Mouse (Mus musculus): ENCODE data around the gene Gnaq.
A peak's percentile ranks its signal among the peaks of the same experiment; 100 is the strongest.

Gene Gnaq

GRCm38 (mm10) chr19:16315525-16315924, 182.9 kb downstream of the Gnaq start:
- DNase-seq (ENCODE audit: low spot score in 2 of 2) = no peak

GRCm38 (mm10) chr19:16318128-16318811, 185.6 kb downstream of the Gnaq start:
- DNase-seq (ENCODE audit: low spot score in 2 of 2) = no peak

DNA sequence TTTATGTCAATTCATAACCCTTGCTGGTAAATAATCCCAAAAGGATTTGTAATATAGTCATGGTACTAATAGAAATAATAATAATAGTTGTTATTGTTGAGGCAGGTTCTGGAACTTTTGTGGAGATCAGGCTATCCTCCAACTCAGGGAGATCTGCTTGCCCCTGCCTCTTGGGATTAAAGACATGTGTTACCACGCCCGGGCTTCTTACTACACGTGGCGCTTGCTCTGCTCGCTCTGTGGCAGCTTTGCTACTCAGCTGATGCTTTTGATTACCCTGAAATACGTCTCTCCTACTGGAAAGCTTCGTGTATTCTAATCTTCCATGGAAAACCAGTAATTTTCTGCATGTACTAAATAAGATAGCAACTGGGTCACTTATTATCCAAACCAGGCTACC, 187.4 kb downstream of the Gnaq start:
- DNase-seq (ENCODE audit: low spot score in 2 of 2) = no peak

- DNase-seq (ENCODE audit: low spot score in 2 of 2) = no peak
Observed at GRCm38 (mm10) chr19:16322986-16323385, 190.4 kb downstream of the Gnaq start.

DNA sequence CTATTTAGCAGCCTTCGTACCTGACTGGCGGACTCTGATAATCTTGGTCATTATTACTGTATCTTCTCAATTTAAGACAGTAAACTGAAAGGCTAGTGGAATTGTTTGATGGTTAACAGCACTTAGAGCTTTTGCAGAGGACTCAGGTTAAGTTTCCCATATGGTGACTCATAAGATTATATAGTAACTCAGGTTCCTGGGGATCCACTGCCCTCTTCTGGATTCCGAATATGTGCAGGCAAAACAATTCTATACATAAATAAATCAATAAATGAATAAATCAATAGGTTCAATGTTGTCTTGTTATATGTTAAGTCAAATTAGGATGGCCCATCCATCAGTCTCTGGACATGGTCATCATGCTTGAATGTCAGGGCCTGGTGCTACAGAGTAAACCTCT, 191.6 kb downstream of the Gnaq start:
- no peak for DNase-seq (ENCODE audit: low spot score in 2 of 2)

- no peak for DNase-seq (ENCODE audit: low spot score in 2 of 2)
Observed at GRCm38 (mm10) chr19:16325911-16326310, 193.3 kb downstream of the Gnaq start.

GRCm38 (mm10) chr19:16327401-16328073, 194.9 kb downstream of the Gnaq start:
- no peak for DNase-seq (ENCODE audit: low spot score in 2 of 2)

DNA sequence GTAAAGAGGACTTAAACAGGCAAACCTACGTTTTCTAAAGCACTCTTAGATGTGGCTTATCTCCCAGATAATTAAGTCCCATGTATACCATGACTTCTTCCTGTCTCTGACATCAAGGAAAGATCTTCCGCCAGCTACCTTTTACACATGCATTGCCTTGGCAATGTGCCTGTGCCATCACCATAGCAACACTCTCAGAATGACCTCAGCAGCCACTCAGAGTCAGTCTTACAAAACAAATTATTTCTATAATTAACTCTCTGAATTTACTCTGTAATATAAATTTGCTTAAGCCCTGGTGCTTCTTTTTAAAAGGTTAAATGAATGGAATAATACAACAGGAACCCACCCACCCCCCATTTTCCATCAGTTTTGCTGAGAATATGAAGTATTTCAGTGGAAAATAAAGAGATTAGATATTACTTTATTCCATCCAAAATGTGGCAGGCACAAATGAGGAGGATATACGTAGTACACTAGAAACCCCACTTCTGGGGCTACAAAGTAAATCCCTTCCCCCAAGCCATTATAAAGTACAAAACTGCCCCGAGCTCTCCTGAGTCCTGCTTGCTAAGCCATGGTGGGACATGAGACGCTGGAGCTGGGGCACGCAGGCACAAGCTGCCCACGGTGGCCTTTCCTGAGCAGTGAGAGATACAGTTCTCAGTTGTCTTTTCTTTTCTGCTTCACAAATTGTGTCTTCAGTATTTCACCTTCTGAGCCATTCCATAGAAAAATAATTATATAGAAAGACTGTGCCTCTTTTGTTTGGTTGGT, 195.6 kb downstream of the Gnaq start:
- DNase-seq (ENCODE audit: low spot score in 2 of 2) = peak; percentile 72 to 81

DNA sequence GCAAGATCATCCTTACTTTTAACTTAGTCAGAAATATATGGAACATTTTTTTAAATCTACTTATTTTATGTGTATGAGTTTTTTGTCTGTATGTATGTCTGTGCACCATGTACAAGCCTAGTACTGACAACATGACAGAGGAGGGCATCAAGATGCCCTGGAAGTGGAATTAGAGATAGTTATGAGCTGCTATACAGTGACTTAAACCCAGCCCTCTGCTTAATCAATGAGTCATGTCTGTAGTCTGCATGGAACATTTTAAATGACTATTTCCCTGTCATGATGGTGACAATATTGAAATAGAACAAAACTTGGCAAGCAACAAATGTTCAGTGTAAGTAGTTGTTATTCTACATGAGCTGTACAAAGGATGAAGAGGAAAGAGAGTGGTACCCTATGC, 196.4 kb downstream of the Gnaq start:
- DNase-seq (ENCODE audit: low spot score in 2 of 2) = no peak

- no peak for DNase-seq (ENCODE audit: low spot score in 2 of 2)
Observed at GRCm38 (mm10) chr19:16329648-16330047, 197.0 kb downstream of the Gnaq start.

- no peak for DNase-seq (ENCODE audit: low spot score in 2 of 2)
Observed at GRCm38 (mm10) chr19:16330161-16330560, 197.5 kb downstream of the Gnaq start.

DNA sequence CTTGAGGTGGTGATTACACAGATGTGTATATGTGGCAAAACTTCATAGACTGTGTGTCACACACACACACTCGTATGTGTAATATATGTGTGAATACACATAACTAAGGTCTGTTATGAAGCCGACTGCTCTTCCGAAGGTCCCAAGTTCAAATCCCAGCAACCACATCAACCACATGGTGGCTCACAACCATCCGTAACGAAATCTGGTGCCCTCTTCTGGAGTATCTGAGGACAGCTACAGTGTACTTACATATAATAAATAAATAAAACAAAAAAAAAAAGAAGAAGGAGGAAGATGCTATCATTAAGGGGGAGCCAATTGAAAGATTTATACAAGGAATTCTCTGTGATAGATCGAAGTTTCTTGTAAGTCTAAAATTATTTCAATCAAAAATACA, 198.4 kb downstream of the Gnaq start:
- DNase-seq (ENCODE audit: low spot score in 2 of 2) = no peak

DNA sequence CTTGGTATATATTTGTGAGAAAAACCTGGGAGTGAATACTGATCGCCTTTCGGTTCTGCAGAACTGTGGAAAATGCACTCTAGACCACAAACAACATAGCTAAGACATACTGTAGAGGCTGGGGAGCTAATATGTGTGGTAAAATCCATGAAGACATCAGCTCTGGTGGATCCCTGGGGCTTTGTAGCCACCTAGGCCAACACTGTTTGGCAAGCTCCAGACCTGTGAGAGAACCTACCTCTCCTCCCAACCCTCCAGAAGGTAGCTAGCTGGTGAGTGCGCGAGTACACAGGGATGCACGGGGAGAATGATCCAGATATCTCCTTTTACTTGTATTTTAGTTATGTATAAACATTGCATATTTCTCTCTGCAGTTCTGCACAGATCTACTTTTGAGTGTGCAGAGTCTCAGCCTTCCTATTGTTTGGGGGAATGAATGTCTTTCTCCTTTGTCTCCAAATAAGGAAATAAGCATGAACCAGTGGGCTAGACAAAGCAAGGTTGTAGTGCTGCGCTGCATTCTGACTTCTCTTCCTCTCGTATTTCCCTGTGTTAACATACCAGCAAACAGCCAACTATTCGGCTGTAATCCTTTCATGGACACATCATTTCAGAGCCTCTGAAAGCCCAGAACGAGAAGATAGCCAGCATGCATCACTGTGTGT, 205.4 kb downstream of the Gnaq start:
- DNase-seq (ENCODE audit: low spot score in 2 of 2) = no peak

GRCm38 (mm10) chr19:16339954-16340586, 207.4 kb downstream of the Gnaq start:
- no peak for DNase-seq (ENCODE audit: low spot score in 2 of 2)

GRCm38 (mm10) chr19:16342702-16343101, 210.1 kb downstream of the Gnaq start:
- peak in 1 of 2 experiments; percentile 48 for DNase-seq (ENCODE audit: low spot score in 2 of 2)

DNA sequence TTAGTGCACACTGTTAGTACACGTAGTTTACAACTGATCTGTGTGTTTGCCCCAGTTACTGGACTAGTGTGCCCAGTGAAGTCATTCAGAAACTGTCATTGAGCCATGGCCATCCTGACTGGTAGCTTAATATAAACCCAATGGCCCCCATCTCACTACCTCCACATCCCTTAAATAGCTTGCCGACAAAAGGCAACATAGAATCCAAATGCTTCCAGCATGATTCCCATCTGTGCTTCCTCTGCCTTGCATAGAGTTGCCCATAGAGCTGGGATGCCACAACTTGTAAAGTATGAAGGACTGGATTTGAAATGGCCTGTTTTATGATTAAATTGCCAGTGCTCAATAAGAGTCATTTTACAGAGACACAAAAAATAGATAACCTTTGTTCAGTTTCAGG, 212.9 kb downstream of the Gnaq start:
- peak in 1 of 2 experiments; percentile 53 for DNase-seq (ENCODE audit: low spot score in 2 of 2)

DNA sequence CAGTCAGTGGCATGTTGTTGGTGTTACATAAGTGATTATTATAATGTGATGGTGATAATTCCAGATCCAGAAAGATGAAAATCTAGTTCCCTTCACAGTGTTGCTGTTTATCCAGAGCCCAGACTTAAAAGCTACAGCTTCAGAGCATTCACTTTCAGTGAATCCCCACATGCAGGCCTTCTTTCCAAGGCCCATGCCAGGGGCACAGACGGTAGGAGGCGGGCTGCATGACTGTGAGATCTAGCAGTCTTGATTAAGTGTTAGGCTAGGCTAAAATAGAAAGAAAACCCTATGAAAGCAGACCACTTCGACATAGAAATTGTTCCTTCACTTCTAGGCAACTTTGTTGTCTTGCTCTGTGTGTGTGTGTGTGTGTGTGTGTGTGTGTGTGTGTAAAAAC, 214.4 kb downstream of the Gnaq start:
- no peak for DNase-seq (ENCODE audit: low spot score in 2 of 2)

- no peak for DNase-seq (ENCODE audit: low spot score in 2 of 2)
Observed at GRCm38 (mm10) chr19:16353701-16354136, 221.1 kb downstream of the Gnaq start.

- peak in 1 of 2 experiments; percentile 13 for DNase-seq (ENCODE audit: low spot score in 2 of 2)
Observed at GRCm38 (mm10) chr19:16358148-16358547, 225.5 kb downstream of the Gnaq start.

- DNase-seq (ENCODE audit: low spot score in 2 of 2) = peak in 1 of 2 experiments; percentile 35
Observed at GRCm38 (mm10) chr19:16358905-16359304, 226.3 kb downstream of the Gnaq start.

- peak in 1 of 2 experiments; percentile 12 for DNase-seq (ENCODE audit: low spot score in 2 of 2)
Observed at GRCm38 (mm10) chr19:16366465-16367063, 233.9 kb downstream of the Gnaq start.

Measured in right cerebral cortex, postnatal 10 days (tissue).